Mouse (Mus musculus) macrophage (primary cell): ENCODE data around the gene Tspan15. TPM values are rescaled to one million over a fixed set of nuclear protein-coding genes. Genes with fewer than 3 reads are reported as not detected.

ENCODE experiments used
- H3K27ac ChIP-seq: fragments of 350-480 bp; formaldehyde crosslinking; 2 replicates; pipeline ENCODE4 v1.9.0; 2021
- H3K36me3 ChIP-seq: fragments of 350-480 bp; formaldehyde crosslinking; 2 replicates; pipeline ENCODE4 v1.9.0; 2021; ENCODE audit errors: inconsistent target
- H3K4me3 ChIP-seq: fragments of 350-480 bp; formaldehyde crosslinking; 2 replicates; pipeline ENCODE4 v1.9.0; 2021; ENCODE audit errors: inconsistent target
- H3K79me2 ChIP-seq: fragments of 350-480 bp; formaldehyde crosslinking; 2 replicates; pipeline ENCODE4 v1.9.0; 2021; ENCODE audit errors: inconsistent target
- WGBS: methylation state at CpG from one replicate; pipeline ENCODE4 v1.1.7; 2026; ENCODE audit warnings: inconsistent platforms; ENCODE audit not compliant: missing documents; 5-methylcytosine and 5-hydroxymethylcytosine counted together
- polyA plus RNA-seq: library from polyadenylated mRNA; stranded (reverse); fragments of 250-400 nt; gene quantifications from 3 replicates; pipeline ENCODE4 v1.2.4, GENCODE M21; 2018; ENCODE audit warnings: inconsistent platforms

Gene Tspan15
- polyA plus RNA-seq, 1 experiment from 2014 or later: not detected

- Histone ChIP-seq H3K79me2 (no peaks in the 10 kb centered on the region), H3K36me3 (no peaks in the 10 kb centered on the region), H3K27ac (no peak overlapping the region), H3K4me3 (no peak overlapping the region)
- WGBS: 43% methylated on average over 10 of the region's 13 CpGs
Measured at GRCm38 (mm10) chr10:62242896-62243295, 11.8 kb upstream of the Tspan15 start.

DNA sequence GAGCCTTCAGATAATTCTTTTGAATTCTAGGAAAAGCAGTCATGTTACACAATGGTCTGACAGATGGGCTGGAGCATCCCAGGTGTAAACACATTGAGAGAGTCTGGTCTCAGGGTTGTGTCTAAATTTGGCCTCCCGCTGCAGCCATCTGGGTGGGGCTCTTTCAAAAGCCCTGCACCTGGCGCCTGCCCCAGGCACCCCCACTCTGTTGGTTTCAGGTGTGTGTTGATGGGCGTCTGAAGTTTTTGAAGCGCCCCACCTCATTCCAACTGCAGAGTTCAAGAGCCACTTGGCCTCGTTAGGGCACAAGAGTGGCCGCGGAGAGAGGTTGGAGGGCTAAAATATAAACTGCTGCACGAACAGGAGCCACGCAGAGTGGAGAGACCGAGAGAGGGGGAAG, 11.3 kb upstream of the Tspan15 start:
- no peaks in the 10 kb centered on the region for H3K36me3 ChIP-seq
- H3K79me2 ChIP-seq: no peaks in the 10 kb centered on the region
- no peak overlapping the region for H3K4me3 ChIP-seq
- H3K27ac ChIP-seq: no peak overlapping the region
- 88% methylated on average over 10 of the region's 10 CpGs for WGBS

DNA sequence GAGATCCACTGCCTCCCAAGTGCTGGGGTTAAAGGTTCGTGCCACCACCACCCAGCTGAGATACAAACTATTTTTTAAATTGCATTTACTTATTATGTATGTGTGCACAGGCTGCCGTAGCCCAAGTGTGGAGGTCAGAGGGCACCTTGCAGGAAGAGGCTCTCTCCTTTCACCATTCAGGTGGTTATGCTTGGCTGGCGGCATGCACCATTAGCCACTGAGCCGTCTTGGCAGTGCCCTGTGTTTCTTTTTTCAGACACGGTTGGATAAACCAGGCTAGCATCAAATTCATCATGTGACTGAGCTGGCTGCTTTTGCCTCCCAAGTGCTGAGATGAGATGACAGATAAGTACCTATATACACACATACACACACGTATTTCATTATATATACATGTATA, 8.2 kb upstream of the Tspan15 start:
- 79% methylated on average over 6 of the region's 6 CpGs for WGBS

DNA sequence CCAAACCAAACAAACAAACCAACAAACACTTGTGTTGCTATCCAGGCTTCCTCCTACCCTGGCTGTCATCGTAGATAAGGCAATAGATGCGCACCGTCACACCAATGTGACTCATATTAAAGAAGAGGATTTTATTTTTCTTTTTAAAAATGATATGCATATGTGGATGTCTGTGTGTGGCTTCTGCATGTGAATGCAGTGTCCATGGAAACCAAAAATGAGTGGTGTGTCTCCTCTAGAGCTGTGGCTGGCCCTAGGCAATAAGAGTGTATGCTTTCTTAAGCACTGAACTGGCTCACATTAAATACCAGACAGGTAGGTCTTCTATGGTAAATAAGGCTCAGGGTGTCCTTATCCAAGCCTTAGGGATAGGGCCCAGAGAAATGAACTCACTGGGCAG, 7.6 kb upstream of the Tspan15 start:
- Histone ChIP-seq H3K27ac (no peak overlapping the region), H3K36me3 (no peaks in the 10 kb centered on the region), H3K79me2 (no peaks in the 10 kb centered on the region), H3K4me3 (no peak overlapping the region)
- 93% methylated on average over 3 of the region's 3 CpGs for WGBS

More for the DNA sequence above, 8.2 kb upstream of the Tspan15 start:
- Histone ChIP-seq H3K79me2 (no peaks in the 10 kb centered on the region), H3K27ac (no peak overlapping the region), H3K4me3 (no peak overlapping the region), H3K36me3 (no peaks in the 10 kb centered on the region)

DNA sequence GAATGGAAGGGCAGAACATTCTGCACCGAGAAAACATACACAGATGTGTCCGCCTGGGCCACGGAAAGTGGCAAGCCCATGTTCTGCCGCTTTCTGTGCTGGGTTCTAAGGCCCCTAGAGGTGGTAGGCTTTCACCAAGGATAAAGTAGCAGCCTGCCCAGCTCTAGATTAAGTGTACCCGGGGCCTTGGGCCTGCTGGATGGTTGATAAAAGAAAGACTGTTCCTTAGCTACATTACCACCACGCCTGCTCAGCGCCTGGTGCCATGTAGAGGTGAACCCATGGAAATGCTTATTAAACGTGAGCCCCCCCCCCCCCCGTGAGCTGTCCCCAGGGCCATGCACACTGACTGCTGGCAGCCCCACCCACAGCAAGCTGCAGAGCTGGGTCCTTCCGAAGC, 6.2 kb upstream of the Tspan15 start:
- Histone ChIP-seq H3K79me2 (no peaks in the 10 kb centered on the region), H3K27ac (no peak overlapping the region), H3K36me3 (no peaks in the 10 kb centered on the region), H3K4me3 (no peak overlapping the region)
- WGBS: 84% methylated on average over 10 of the region's 10 CpGs

DNA sequence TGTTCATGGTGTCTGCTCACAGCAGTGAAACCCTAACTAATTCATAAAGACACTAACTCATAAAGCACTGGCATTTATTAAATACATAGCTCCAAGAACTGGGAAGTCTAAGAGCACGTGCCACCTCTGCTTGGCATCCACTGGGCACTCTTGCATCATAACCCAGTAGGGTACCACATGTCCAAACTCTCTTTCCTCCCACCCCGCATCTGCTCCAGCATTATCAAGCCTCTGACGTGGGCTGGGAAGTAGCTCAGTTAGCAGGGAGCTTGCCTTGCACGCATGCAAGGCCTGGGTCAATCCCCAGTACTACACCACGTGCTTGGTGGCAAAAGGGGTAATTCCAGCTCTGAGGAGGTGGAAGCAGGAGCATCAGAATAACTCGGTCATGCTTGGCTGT, 5.1 kb upstream of the Tspan15 start:
- H3K36me3 ChIP-seq: no peaks in the 10 kb centered on the region
- no peak overlapping the region for H3K4me3 ChIP-seq
- WGBS: 86% methylated on average over 6 of the region's 6 CpGs
- no peak overlapping the region for H3K27ac ChIP-seq
- H3K79me2 ChIP-seq: no peaks in the 10 kb centered on the region

DNA sequence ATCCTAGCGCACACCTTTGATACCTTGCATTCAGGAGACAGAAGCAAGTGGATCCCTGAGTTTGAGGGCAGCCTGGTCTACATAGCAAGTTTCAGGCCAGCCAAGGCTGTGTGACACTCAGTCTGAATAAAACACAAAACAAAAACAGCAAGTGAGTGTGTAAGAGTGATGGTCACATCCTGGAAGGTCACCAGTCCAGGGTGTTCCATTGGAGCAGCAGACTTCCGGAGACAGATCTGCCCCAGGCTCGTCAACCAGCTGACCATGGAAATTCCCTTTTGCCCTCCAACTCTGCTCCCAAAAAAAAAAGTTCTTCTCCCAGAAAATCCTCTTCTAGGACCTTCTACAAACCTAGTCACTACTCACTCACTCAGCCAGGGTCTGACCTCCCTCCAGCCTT, 760 bp upstream of the Tspan15 start:
- WGBS: 94% methylated on average over 3 of the region's 3 CpGs
- H3K79me2 ChIP-seq: no peaks in the 10 kb centered on the region
- H3K27ac ChIP-seq: no peak overlapping the region
- H3K4me3 ChIP-seq: no peak overlapping the region
- H3K36me3 ChIP-seq: no peaks in the 10 kb centered on the region

- 6% methylated on average over 13 of the region's 13 CpGs for WGBS
- no peaks in the 10 kb centered on the region for H3K36me3 ChIP-seq
- no peak overlapping the region for H3K27ac ChIP-seq
- no peak overlapping the region for H3K4me3 ChIP-seq
- no peaks in the 10 kb centered on the region for H3K79me2 ChIP-seq
Measured at GRCm38 (mm10) chr10:62231395-62231732, 313 bp upstream of the Tspan15 start.

GRCm38 (mm10) chr10:62228126-62228525, 2.9 kb downstream of the Tspan15 start:
- Histone ChIP-seq H3K79me2 (no peaks in the 10 kb centered on the region), H3K36me3 (no peaks in the 10 kb centered on the region), H3K4me3 (no peak overlapping the region), H3K27ac (no peak overlapping the region)
- WGBS: 80% methylated on average over 4 of the region's 6 CpGs

GRCm38 (mm10) chr10:62225839-62226238, 5.2 kb downstream of the Tspan15 start:
- no peaks in the 10 kb centered on the region for H3K79me2 ChIP-seq
- 82% methylated on average over 6 of the region's 7 CpGs for WGBS
- H3K36me3 ChIP-seq: no peaks in the 10 kb centered on the region
- no peak overlapping the region for H3K27ac ChIP-seq
- no peak overlapping the region for H3K4me3 ChIP-seq

DNA sequence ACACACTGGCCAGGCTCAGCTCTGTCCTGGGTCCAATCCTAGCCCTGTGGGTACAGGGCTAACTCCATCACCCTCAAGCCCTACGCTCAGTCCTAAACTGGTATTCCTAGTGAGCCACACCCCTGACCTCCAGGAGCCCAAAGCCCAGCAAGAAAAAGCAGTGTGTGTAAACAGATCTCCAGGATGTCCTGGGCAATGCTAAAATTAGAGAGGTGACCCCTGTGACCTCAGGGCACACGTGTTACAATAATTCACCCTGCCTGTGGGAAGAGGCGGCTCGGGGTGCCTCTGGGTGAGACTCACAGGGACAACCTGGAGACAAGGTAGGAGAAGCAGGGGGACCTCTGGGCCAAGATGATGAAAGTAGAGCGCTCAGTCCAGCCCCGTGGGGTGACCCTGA, 6.8 kb downstream of the Tspan15 start:
- no peaks in the 10 kb centered on the region for H3K36me3 ChIP-seq
- H3K4me3 ChIP-seq: no peak overlapping the region
- no peaks in the 10 kb centered on the region for H3K79me2 ChIP-seq
- 74% methylated on average over 6 of the region's 6 CpGs for WGBS
- no peak overlapping the region for H3K27ac ChIP-seq

GRCm38 (mm10) chr10:62222777-62223176, 8.3 kb downstream of the Tspan15 start:
- 95% methylated on average over 17 of the region's 17 CpGs for WGBS
- Histone ChIP-seq H3K27ac (no peak overlapping the region), H3K79me2 (no peaks in the 10 kb centered on the region), H3K4me3 (no peak overlapping the region), H3K36me3 (no peaks in the 10 kb centered on the region)

- Histone ChIP-seq H3K79me2 (no peaks in the 10 kb centered on the region), H3K36me3 (no peaks in the 10 kb centered on the region), H3K4me3 (no peak overlapping the region), H3K27ac (no peak overlapping the region)
- 75% methylated on average over 2 of the region's 2 CpGs for WGBS
Measured at GRCm38 (mm10) chr10:62221647-62222046, 9.4 kb downstream of the Tspan15 start.

DNA sequence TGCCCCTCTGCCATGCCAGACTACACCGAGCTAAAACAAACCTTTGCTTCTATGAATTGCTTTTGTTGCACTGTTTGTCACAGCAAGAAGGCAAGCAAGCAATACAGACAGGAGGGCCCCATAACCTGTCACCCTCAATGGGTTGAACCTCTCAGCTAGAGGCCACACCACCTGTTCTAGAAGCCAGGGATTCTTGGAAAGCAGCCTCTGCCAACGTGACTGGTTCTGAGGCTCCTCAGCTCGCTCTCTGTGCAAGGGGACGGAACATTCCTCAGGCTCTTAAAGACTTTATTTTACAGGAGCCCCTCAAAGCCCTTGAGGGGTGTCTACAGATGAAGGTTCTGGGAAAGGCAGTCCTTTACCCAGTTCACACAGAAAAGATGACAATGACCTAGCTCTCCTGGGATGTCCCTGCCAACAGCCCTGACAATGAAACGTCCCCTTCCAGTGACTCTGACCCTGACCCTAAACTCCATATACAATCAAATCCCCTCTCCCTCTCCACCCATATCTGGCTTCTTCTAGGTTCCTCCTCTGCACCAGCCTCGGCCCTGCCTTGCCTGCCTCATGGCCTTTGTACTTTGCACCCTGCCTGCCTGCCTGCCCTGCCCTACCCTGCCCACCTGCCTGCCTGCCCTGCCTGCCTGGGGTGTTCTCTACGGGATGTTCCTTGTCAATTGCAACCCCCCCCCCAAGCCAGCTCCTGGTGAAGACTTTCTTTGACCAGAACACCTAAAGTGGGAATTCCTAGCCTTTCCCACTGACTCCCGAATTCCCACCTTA, 10.1 kb downstream of the Tspan15 start:
- 92% methylated on average over 8 of the region's 8 CpGs for WGBS
- H3K36me3 ChIP-seq: no peaks in the 10 kb centered on the region
- no peaks in the 10 kb centered on the region for H3K79me2 ChIP-seq
- no peak overlapping the region for H3K27ac ChIP-seq
- no peak overlapping the region for H3K4me3 ChIP-seq

DNA sequence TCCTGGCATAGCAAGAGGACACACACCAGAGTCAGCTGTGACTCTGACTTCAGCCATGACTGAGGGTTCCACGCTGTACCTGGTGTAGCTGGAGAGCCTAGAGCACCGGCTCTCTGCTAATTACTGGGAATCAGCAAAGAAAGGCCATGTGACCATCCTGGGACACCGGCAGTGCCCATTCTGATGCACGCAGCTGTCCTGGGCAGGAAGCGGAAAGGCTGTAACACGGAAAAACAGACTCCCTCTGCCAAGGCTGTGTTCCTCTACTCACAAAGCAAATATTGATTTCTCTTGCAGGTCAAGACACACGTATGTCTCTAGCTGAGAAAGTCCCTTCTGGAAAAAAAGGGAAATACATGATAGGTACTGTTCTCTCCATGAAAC, 12.3 kb downstream of the Tspan15 start:
- no peak overlapping the region for H3K27ac ChIP-seq
- H3K4me3 ChIP-seq: no peak overlapping the region
- 86% methylated on average over 6 of the region's 7 CpGs for WGBS
- no peaks in the 10 kb centered on the region for H3K79me2 ChIP-seq
- no peaks in the 10 kb centered on the region for H3K36me3 ChIP-seq
